Mouse (Mus musculus) macrophage (primary cell): ENCODE measurements around the gene Tctex1d1. TPM values are rescaled to one million over a fixed set of nuclear protein-coding genes. Genes with fewer than 3 reads are reported as not detected.

ENCODE experiments used
- H3K27ac ChIP-seq: fragments of 350-480 bp; formaldehyde crosslinking; 2 replicates; pipeline ENCODE4 v1.9.0; 2021
- H3K36me3 ChIP-seq: fragments of 350-480 bp; formaldehyde crosslinking; 2 replicates; pipeline ENCODE4 v1.9.0; 2021; ENCODE audit errors: inconsistent target
- H3K4me3 ChIP-seq: fragments of 350-480 bp; formaldehyde crosslinking; 2 replicates; pipeline ENCODE4 v1.9.0; 2021; ENCODE audit errors: inconsistent target
- H3K79me2 ChIP-seq: fragments of 350-480 bp; formaldehyde crosslinking; 2 replicates; pipeline ENCODE4 v1.9.0; 2021; ENCODE audit errors: inconsistent target
- WGBS: methylation state at CpG from one replicate; pipeline ENCODE4 v1.1.7; 2026; ENCODE audit warnings: inconsistent platforms; ENCODE audit not compliant: missing documents; 5-methylcytosine and 5-hydroxymethylcytosine counted together
- polyA plus RNA-seq: library from polyadenylated mRNA; stranded (reverse); fragments of 250-400 nt; gene quantifications from 3 replicates; pipeline ENCODE4 v1.2.4, GENCODE M21; 2018; ENCODE audit warnings: inconsistent platforms
- total RNA-seq, 78 experiments: library from RNA; depleted of rRNA; stranded (reverse); fragments of 250-400 nt; gene quantifications; 1 replicate in 9 of 78; 2 replicates in 24 of 78; 3 replicates in 43 of 78; 4 replicates in 2 of 78; pipeline ENCODE4 v1.2.4; 2018; ENCODE audit warnings: inconsistent platforms in 56 of 78

Gene Tctex1d1
- total RNA-seq (2018; cell fraction: chromatin; rRNA removed) = not detected
- total RNA-seq (2018; cell fraction: cytosol; rRNA removed) = not detected
- not detected for total RNA-seq (2018; cell fraction: nucleus; rRNA removed)
- polyA plus RNA-seq = not detected in 3 replicates

GRCm38 (mm10) chr4:102978440-102978839 is at the start of gene Tctex1d1:
Gene Tctex1d1 (plus strand): TSS chr4:102978606.
- Histone ChIP-seq H3K79me2 (no peaks in the 10 kb centered on the region), H3K27ac (no peak within 1 kb of the TSS), H3K4me3 (peak within 1 kb of the TSS; percentile 26), H3K36me3 (no peaks in the 10 kb centered on the region)
- 27% methylated on average over 13 of the region's 13 CpGs for WGBS

- Histone ChIP-seq H3K4me3 (no peak overlapping the region), H3K27ac (no peak overlapping the region), H3K36me3 (no peaks in the 10 kb centered on the region), H3K79me2 (no peaks in the 10 kb centered on the region)
- 60% methylated on average over 3 of the region's 4 CpGs for WGBS
These were observed 48.9 kb upstream of the Tctex1d1 start for GRCm38 (mm10) chr4:102929491-102929890.

- Histone ChIP-seq H3K36me3 (no peaks in the 10 kb centered on the region), H3K79me2 (no peaks in the 10 kb centered on the region), H3K4me3 (no peak overlapping the region), H3K27ac (peak overlapping the region; percentile 48)
- WGBS = 3% methylated on average over 7 of the region's 7 CpGs
These were observed 47.7 kb upstream of the Tctex1d1 start for GRCm38 (mm10) chr4:102930679-102931078.

- 94% methylated on average over 3 of the region's 3 CpGs for WGBS
- Histone ChIP-seq H3K36me3 (no peaks in the 10 kb centered on the region), H3K4me3 (no peak overlapping the region), H3K79me2 (no peaks in the 10 kb centered on the region), H3K27ac (no peak overlapping the region)
These were observed 38.1 kb upstream of the Tctex1d1 start for GRCm38 (mm10) chr4:102940266-102940665.

GRCm38 (mm10) chr4:102940738-102941137 is 37.7 kb upstream of the Tctex1d1 start:
- WGBS = 99% methylated on average over 4 of the region's 4 CpGs
- no peaks in the 10 kb centered on the region for H3K36me3 ChIP-seq
- no peak overlapping the region for H3K27ac ChIP-seq
- H3K79me2 ChIP-seq = no peaks in the 10 kb centered on the region
- no peak overlapping the region for H3K4me3 ChIP-seq

- H3K36me3 ChIP-seq = no peaks in the 10 kb centered on the region
- H3K4me3 ChIP-seq = no peak overlapping the region
- 7% methylated on average over 6 of the region's 6 CpGs for WGBS
- H3K27ac ChIP-seq = no peak overlapping the region
- H3K79me2 ChIP-seq = no peaks in the 10 kb centered on the region
These were observed 34.1 kb upstream of the Tctex1d1 start for GRCm38 (mm10) chr4:102944325-102944724.

- no peak overlapping the region for H3K27ac ChIP-seq
- H3K4me3 ChIP-seq = no peak overlapping the region
- no peaks in the 10 kb centered on the region for H3K36me3 ChIP-seq
- 73% methylated on average over 2 of the region's 2 CpGs for WGBS
- no peaks in the 10 kb centered on the region for H3K79me2 ChIP-seq
These were observed 25.9 kb upstream of the Tctex1d1 start for GRCm38 (mm10) chr4:102952476-102952875.

GRCm38 (mm10) chr4:102955294-102955956 is 23.0 kb upstream of the Tctex1d1 start:
- H3K36me3 ChIP-seq = no peaks in the 10 kb centered on the region
- H3K4me3 ChIP-seq = no peak overlapping the region
- H3K27ac ChIP-seq = no peak overlapping the region
- WGBS = 34% methylated on average over 17 of the region's 17 CpGs
- no peaks in the 10 kb centered on the region for H3K79me2 ChIP-seq

GRCm38 (mm10) chr4:102959409-102959808 is 19.0 kb upstream of the Tctex1d1 start:
- H3K79me2 ChIP-seq = no peaks in the 10 kb centered on the region
- H3K4me3 ChIP-seq = no peak overlapping the region
- 66% methylated on average over 5 of the region's 5 CpGs for WGBS
- no peak overlapping the region for H3K27ac ChIP-seq
- H3K36me3 ChIP-seq = no peaks in the 10 kb centered on the region

- Histone ChIP-seq H3K27ac (no peak overlapping the region), H3K4me3 (no peak overlapping the region), H3K79me2 (no peaks in the 10 kb centered on the region), H3K36me3 (no peaks in the 10 kb centered on the region)
- 56% methylated on average over 3 of the region's 3 CpGs for WGBS
These were observed 14.2 kb upstream of the Tctex1d1 start for GRCm38 (mm10) chr4:102964174-102964573.

GRCm38 (mm10) chr4:102967811-102968210 is 10.6 kb upstream of the Tctex1d1 start:
- H3K79me2 ChIP-seq = no peaks in the 10 kb centered on the region
- H3K4me3 ChIP-seq = no peak overlapping the region
- H3K36me3 ChIP-seq = no peaks in the 10 kb centered on the region
- 91% methylated on average over 15 of the region's 15 CpGs for WGBS
- no peak overlapping the region for H3K27ac ChIP-seq

- H3K4me3 ChIP-seq = no peak overlapping the region
- no peak overlapping the region for H3K27ac ChIP-seq
- 86% methylated on average over 5 of the region's 5 CpGs for WGBS
- no peaks in the 10 kb centered on the region for H3K79me2 ChIP-seq
- no peaks in the 10 kb centered on the region for H3K36me3 ChIP-seq
These were observed 8.8 kb upstream of the Tctex1d1 start for GRCm38 (mm10) chr4:102969599-102969998.

- 11% methylated on average over 4 of the region's 5 CpGs for WGBS
- Histone ChIP-seq H3K4me3 (no peak overlapping the region), H3K36me3 (no peaks in the 10 kb centered on the region), H3K79me2 (no peaks in the 10 kb centered on the region), H3K27ac (no peak overlapping the region)
These were observed 7.2 kb upstream of the Tctex1d1 start for GRCm38 (mm10) chr4:102971159-102971558.

GRCm38 (mm10) chr4:102972071-102972470 is 6.3 kb upstream of the Tctex1d1 start:
- Histone ChIP-seq H3K79me2 (no peaks in the 10 kb centered on the region), H3K4me3 (no peak overlapping the region), H3K36me3 (no peaks in the 10 kb centered on the region), H3K27ac (no peak overlapping the region)
- 23% methylated on average over 2 of the region's 3 CpGs for WGBS

- H3K27ac ChIP-seq = no peak overlapping the region
- H3K36me3 ChIP-seq = no peaks in the 10 kb centered on the region
- 85% methylated on average over 5 of the region's 5 CpGs for WGBS
- no peak overlapping the region for H3K4me3 ChIP-seq
- H3K79me2 ChIP-seq = no peaks in the 10 kb centered on the region
These were observed 4.2 kb upstream of the Tctex1d1 start for GRCm38 (mm10) chr4:102974172-102974571.
